Mouse (Mus musculus) bone marrow macrophage, adult 2 months (primary cell): ENCODE measurements around the gene Gm9747.

Experiments used
- CTCF ChIP-seq: IDR thresholded peaks from 2 replicates; pipeline ENCODE4 v1.5.1; 2012; ENCODE audit warnings: low read depth, mild to moderate bottlenecking, low read length, moderate library complexity
- POLR2A ChIP-seq: IDR thresholded peaks from 2 replicates; pipeline ENCODE4 v1.6.1; 2012; ENCODE audit warnings: mild to moderate bottlenecking, low read depth, low read length, borderline replicate concordance

DNA sequence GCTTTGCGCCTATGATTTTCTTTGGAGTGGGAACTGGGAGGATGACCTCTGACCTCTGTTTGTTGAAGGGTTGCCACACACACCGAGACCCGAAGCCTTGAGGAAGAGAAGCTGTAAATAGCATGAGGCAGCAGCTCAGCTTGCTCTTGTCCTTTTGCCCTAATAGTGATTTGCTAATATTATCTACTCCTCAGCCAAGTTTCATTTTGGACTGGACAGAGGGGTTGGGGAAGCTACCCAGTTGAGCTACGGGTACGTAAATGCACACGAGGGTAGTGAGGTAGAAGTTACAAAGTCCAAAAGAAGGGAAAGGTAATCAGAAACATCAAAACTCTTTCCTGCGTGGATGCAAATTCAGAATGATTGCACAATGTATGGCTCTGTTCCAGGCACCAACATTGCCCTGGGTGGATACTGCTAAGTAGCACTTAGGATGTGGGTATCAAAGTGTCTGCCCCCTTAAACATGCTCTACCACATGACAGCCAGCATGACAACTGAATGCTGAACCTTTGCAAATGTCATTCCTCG, 48.9 kb upstream of the Gm9747 start:
- no peak for TF ChIP-seq CTCF
- TF ChIP-seq POLR2A = no peak
